Mouse (Mus musculus) lung, adult 10 weeks (tissue): ENCODE measurements around the gene Ten1. TPM values are rescaled to one million over a fixed set of nuclear protein-coding genes. Genes with fewer than 3 reads are reported as not detected.

Source experiments
- polyA plus RNA-seq: library from polyadenylated mRNA; stranded (reverse); fragments of 350-450 nt; fragmentation: Illumina TruSeq; extraction: RNeasy Lipid Tissue Mini Kit (QIAGEN cat#74804); gene quantifications from one replicate; pipeline ENCODE4 v1.2.3, GENCODE M21; 2014; ENCODE audit warnings: low read depth, low replicate concordance; ENCODE audit not compliant: insufficient read depth

Gene Ten1
- 34.9 TPM for polyA plus RNA-seq

DNA sequence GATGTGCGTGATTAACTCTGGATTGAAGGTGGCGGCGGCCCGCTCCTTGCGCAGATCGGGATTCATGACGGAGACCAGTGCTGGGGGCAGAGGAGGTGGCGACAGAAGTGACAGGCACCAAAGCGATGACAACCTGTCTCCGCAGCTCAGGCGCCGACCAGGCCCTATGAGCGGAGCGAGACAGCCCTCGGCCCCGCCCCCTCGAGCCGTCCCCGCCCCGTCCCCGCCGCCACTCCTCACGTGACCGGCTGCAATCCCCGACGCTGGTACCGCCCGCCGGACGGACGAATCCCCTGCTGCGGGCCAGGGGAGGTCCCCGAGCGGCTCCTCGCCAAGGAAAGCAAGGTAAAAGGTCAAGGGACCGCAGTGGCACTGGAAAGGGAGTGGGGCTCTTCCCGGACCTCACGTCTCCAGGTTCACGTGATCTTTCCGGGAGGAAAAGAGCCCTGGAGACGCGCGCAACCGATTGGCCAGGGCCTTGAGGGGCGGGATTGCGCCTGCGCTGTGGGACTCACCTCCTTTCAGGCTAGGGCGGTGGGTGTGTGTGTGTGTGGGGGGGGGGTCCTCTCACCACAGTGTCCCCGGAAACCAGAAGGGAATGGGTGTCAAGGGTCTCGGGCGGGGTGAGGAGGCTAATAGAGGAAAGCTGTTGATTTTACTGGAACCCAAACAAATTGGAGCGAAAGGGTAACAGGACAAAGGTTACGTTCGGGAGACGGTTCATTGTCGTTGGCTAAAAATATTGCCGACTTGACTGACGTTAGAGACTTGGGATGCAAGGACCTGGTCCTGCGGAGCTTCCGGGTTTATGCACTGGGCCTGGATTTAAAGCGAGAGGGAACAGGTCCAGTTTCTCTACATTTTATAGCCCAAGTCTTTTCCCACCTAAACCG lies at the start of gene Ten1, which contains the start of gene Acox1:
TSS of gene Ten1 (plus strand) at position 217 of the 893 bp plus-strand sequence.
TSS of gene Acox1 (minus strand) at position 407 of the 893 bp plus-strand sequence.

DNA sequence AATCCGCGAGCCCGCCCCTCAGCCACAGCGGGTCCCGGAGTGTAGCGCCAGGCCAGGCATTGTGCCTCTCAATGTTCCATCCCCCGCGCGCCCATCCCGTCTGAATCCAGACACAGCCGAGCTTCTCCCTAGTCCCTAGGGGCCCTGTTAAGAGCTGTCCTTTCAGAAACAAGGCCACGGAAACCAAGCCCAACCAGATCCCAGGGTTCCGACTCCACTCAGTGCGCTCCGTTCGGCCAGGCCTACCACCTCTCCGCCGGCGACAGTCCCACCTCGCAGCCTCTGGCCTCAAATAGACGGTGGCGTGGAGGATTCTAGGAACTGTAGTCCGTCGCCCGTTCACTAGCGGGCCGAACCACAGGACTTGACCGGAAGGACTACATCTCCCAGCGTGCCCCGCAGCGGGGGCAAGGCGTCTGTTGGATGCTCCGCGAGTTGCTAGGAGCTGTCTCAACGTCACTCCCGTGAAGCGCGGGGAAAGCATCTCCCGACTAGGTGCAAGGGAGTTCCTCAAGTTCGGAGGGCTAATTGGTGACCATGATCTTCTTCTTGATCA lies 30.7 kb upstream of the Ten1 start, which contains the start of gene Fbf1:
TSS of gene Fbf1 (minus strand) at position 283 of the 556 bp plus-strand sequence.

DNA sequence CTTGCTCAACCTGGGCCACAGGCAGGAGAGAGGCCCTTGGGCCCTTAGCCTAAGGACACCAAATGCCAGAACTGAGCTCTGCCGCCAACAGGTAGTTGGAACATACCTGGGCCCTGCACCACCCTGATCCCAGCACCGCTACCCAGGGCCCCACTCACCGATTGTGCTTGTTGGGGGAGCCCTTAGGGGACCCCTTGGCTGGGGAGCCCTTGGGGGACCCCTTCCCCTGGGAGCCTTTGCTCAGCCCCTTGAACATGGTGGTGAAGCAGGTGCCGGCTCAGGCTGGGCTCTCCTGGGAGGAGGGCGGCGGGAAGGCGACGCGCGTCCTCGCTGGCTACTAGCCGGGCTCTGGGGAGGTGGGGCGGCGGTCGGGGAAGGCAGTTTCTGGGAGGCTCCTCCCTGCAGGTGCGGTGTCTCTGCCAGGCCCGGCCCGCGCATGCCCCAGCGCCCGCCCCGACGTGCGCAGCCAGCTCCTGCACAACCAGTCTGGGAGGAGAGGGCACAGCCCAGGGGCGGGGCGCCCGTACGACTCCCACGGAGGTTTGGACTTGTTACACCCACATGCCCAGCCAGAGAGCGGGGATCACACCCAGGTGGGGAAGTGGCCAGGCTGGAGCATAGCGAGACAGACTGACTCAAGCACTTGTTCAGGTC lies 39.2 kb downstream of the Ten1 start, which contains the start of gene Evpl:
TSS of gene Evpl (minus strand) at position 336 of the 654 bp plus-strand sequence.

Other genes with a start within 250 kb of the Ten1 start
- gene Itgb4, start 224.1 kb upstream of the Ten1 start, polyA plus RNA-seq, result 2.0 TPM
- gene Galk1, start 186.1 kb upstream of the Ten1 start, polyA plus RNA-seq, result 37.1 TPM
- 439 TPM for gene H3f3b, start 170.9 kb upstream of the Ten1 start, polyA plus RNA-seq
- gene Unk, start 168.5 kb upstream of the Ten1 start, polyA plus RNA-seq, result 10.2 TPM
- gene Unc13d, start 120.9 kb upstream of the Ten1 start, polyA plus RNA-seq, result 22.3 TPM
- 101 TPM for gene Wbp2, start 111.9 kb upstream of the Ten1 start, polyA plus RNA-seq
- 16.8 TPM for gene Trim47, start 71.6 kb upstream of the Ten1 start, polyA plus RNA-seq
- 6.5 TPM for gene Trim65, start 67.7 kb upstream of the Ten1 start, polyA plus RNA-seq
- gene Mrpl38, start 60.0 kb upstream of the Ten1 start, polyA plus RNA-seq, result 30.3 TPM
- 10.5 TPM for gene Fbf1, start 30.7 kb upstream of the Ten1 start, polyA plus RNA-seq
- gene Acox1, start 190 bp downstream of the Ten1 start, polyA plus RNA-seq, result 35.2 TPM
- gene Evpl, start 39.2 kb downstream of the Ten1 start, polyA plus RNA-seq, result 2.0 TPM
- 30.4 TPM for gene Srp68, start 75.4 kb downstream of the Ten1 start, polyA plus RNA-seq
- gene Galr2, start 82.1 kb downstream of the Ten1 start, polyA plus RNA-seq, result not detected
- 22.5 TPM for gene Exoc7, start 108.4 kb downstream of the Ten1 start, polyA plus RNA-seq
- 46.0 TPM for gene Foxj1, start 136.5 kb downstream of the Ten1 start, polyA plus RNA-seq
- 1.5 TPM for gene Rnf157, start 214.2 kb downstream of the Ten1 start, polyA plus RNA-seq
- gene Ubald2, start 235.2 kb downstream of the Ten1 start, polyA plus RNA-seq, result 70.7 TPM